24 mouse cellular contexts compared by ENCODE assay signal in genomic region chr12:24468966-24469365, GRCm38 (mm10).
"Had no signal": no experiment of that assay in that cellular context is flagged by ENCODE, and none has a peak within 500 bp of the region (broad histone marks: within the 10 kb centered on the region; RNA-seq: fewer than 3 reads in every experiment).

No protein-coding gene starts in this region.

- H3K4me2 ChIP-seq: kidney, embryonic 15.5 days; limb, embryonic 13.5 days; liver, embryonic 12.5 days; liver, embryonic 15.5 days; lung, embryonic 15.5 days; midbrain, embryonic 13.5 days; neural tube, embryonic 13.5 days had no signal

- H3K27ac ChIP-seq: kidney, embryonic 15.5 days; limb, embryonic 10.5 days; limb, embryonic 13.5 days; liver, embryonic 12.5 days; liver, embryonic 15.5 days; lung, embryonic 15.5 days; midbrain, embryonic 10.5 days; midbrain, embryonic 13.5 days; neural tube, embryonic 13.5 days; stomach, postnatal 0 days had no signal

- DNase-seq: kidney, adult 8-10 months; kidney, postnatal 10 days; kidney, postnatal 36 days; layer of hippocampus, postnatal 36 days; liver; lung, adult 18-20 months; lung, postnatal 10 days; lung, postnatal 36 days; retina, postnatal 1 day; thymus, adult 2 months; thymus, postnatal 14 days; thymus, postnatal 4 days had no signal

- H3K36me3 ChIP-seq: kidney, embryonic 15.5 days; limb, embryonic 10.5 days; limb, embryonic 13.5 days; liver, embryonic 12.5 days; liver, embryonic 15.5 days; lung, embryonic 15.5 days; midbrain, embryonic 10.5 days; midbrain, embryonic 13.5 days; neural tube, embryonic 13.5 days had no signal

- H3K9ac ChIP-seq: kidney, embryonic 15.5 days; limb, embryonic 13.5 days; liver, embryonic 12.5 days; liver, embryonic 15.5 days; lung, embryonic 15.5 days; midbrain, embryonic 13.5 days; neural tube, embryonic 13.5 days had no signal

- H3K4me1 ChIP-seq: kidney, embryonic 15.5 days; limb, embryonic 10.5 days; limb, embryonic 13.5 days; liver, embryonic 12.5 days; liver, embryonic 15.5 days; lung, embryonic 15.5 days; midbrain, embryonic 10.5 days; midbrain, embryonic 13.5 days; neural tube, embryonic 13.5 days had no signal

- H3K9me3 ChIP-seq: kidney, embryonic 15.5 days; limb, embryonic 10.5 days; limb, embryonic 13.5 days; liver, embryonic 12.5 days; liver, embryonic 15.5 days; lung, embryonic 15.5 days; megakaryocyte, embryonic 14.5 days; midbrain, embryonic 10.5 days; midbrain, embryonic 13.5 days; neural tube, embryonic 13.5 days had no signal

- ATAC-seq: liver, embryonic 12.5 days; midbrain, embryonic 13.5 days had no signal

- H3K4me3 ChIP-seq: kidney, embryonic 15.5 days; limb, embryonic 10.5 days; limb, embryonic 13.5 days; liver, embryonic 12.5 days; liver, embryonic 15.5 days; lung, embryonic 15.5 days; megakaryocyte, embryonic 14.5 days; midbrain, embryonic 10.5 days; midbrain, embryonic 13.5 days; myocyte; neural tube, embryonic 13.5 days had no signal

- H3K27me3 ChIP-seq: kidney, embryonic 15.5 days; limb, embryonic 13.5 days; liver, embryonic 12.5 days; liver, embryonic 15.5 days; lung, embryonic 15.5 days; midbrain, embryonic 13.5 days; neural tube, embryonic 13.5 days had no signal
